Mouse (Mus musculus) brain, adult 2 months (tissue): ENCODE data around the gene Alcam.

Experiments used
- DNase-seq: peaks from one replicate; pipeline ENCODE4 v3.0.0; 2011; ENCODE audit warnings: low read depth, low spot score

Alcam gene

DNA sequence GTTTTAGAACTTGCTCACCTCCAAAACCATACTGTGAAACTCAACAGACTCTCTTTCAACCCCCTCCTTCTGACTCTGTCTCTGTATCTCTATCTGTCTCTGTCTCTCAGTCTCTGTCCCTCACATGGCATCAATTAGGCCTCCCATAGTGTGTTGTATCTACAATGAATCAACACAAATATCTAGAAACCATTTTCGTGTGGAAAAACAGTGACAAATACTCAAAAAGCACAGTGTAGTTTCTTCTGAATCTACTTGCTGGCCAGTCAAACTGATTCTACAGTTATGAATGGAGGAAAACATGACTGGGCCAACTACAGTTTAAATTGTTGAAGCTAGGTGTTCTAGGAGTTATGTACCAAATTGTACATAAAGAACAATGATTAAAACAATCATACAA, 10.8 kb downstream of the Alcam start:
- no peak for DNase-seq

DNA sequence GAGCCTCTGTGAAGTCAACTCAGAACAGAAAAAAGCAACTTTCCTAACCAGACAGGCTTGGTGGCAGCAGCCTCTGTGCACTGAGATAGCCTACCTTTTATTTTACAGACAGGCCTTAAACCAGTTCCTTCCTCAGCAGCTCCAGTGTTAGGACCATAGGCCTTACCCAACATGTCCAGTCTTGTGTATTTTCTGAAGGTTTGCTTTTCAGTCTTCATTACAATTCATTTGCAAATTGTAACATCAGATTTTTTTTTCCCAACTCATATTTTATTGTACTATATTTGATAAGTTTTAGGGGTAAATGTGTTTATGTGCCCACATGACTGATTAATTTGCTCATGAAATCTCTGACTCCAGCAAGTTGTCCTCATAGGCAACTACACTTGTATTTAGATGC, 14.3 kb downstream of the Alcam start:
- no peak for DNase-seq

DNA sequence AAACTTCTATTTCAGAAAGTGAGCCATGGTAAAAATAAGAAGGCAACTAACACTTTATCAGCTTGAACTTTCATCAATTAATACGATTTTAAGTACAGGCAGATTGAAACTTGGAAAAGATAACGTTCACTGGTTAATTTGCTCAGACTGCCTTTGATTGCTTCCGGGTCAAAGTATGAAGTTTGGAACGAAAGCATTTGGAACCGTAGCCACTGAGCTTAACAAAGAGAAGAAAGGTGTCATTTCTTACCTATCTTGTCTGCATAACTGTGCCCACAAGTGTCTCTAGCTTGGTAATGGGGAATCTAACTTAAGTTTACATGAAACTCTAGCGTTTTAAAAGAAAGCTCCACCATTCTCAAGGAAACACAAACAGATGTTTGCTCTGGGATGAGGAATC, 14.9 kb downstream of the Alcam start:
- DNase-seq: no peak

DNA sequence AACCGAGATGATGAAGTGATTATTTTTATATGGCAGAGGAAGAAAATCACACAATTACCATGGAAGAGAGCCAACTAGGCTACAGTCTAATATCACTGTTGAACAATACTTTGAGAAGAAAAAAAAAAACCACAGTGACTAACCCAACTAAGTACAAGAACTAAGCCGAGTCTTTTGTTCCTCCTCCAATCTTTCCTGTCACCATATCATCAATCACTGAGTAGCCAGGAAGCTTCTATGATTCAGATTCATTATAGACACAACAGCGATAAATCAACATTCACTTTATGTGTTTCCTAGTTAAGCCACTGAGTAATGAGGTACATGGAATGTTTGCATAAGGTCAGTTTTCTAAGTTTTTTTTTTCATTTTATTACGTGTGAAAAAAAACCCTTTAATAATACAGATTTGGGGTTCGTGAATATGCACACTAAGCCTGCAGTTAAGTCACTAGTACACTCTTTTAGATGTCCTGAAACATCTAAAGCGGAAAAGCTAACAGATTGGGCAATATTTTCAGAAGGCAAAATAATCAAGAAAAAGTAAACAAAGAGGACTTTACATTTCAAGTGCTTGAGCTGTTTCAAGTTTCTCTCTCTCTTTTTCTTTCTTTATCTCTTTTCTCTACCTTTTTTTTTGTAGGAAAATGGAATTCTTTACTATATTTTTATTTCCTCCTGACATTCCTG, 15.5 kb downstream of the Alcam start:
- DNase-seq: no peak

DNA sequence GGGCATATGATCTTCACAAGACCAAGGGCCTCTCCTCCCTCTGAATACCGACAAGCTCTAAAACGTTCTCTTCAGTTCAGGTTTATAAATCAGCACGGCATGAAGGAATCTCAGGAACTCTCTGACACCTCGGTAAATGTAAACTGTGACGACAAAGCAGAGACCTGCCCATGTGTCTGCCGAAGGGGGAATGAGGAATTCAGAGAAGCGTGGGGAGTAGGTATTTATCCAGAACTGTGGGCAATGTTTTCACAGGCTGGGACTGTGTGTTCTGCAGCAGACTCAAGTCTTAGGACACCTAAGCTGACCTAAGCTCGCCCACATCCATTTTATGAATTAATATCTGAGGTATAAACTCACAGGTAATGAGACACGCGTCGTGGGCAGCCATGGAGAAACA, 20.7 kb downstream of the Alcam start:
- DNase-seq: no peak

DNA sequence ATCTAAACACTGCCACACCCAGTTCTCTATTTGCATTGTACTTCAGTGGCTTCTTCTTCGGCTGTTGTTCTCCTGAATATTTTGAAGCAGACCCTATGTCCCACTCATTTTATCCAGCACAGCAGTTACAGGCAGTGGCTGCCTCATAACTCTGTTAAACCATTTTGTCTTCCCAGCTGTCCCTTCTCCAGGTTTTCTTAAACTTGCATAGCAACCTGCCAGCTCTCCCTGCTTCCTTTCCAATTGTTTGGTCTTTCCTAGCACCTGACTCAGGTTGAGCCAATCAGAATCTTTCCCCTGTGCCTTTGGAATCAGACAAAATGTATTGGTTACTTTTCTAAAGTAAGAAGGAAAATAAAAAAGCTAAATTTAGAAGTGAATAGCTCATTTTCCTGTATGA, 21.8 kb downstream of the Alcam start:
- DNase-seq: no peak

DNA sequence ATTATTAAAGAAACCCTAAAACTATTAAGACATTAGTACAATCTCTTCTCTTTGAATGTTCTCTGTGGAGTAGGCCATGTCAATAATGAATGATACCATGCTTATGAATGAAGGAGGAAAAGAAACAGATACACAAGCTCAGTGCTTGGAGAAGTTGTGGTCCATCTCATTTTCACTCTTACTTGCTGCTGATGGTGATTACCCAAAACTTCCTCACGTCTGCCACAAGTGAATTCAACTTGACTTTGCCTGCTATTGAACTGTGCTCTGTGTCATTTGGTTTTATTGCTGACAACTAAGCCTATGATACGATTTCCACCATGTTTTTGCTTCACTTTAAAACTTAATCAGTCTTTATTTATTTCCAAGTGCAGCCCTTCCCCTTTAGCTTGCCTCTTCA, 22.3 kb downstream of the Alcam start:
- no peak for DNase-seq

DNA sequence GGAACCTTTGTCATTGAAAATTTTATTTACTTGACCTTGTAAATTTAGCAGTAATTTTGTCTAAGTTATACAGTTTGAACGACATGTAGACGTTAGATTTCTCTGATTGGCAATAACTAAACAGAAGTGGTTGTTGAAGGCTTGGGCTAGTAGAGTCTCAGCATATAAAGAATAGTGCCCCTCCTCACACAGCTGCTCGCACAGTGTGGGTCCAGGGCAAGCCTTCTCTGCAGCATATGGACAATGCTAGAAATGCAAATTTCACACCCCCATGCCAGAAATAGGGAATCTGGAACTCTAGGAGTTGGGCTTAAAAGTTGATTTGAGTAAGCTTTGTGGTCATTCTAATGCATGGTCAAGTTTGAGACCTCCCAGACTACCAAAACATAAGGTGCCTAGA, 23.8 kb downstream of the Alcam start:
- peak; percentile 29 for DNase-seq

DNA sequence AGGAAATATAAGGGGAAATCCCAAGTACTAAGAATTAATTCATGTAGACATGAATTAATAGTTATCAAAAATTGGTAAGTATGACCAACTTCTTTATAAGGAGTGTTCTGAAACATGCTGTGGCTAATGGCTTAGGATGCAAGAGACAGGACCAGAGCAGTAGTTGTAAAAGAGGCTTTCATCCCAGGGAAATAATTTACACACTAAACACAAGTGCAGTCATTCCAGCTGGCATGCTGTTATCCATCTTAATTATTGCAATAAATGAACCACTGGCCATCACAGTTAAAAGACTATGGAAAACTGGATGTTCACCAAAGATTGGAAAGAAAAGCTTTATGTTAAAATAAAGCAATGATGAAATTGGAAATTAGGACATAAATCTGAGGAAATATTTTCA, 24.2 kb downstream of the Alcam start:
- DNase-seq: no peak

DNA sequence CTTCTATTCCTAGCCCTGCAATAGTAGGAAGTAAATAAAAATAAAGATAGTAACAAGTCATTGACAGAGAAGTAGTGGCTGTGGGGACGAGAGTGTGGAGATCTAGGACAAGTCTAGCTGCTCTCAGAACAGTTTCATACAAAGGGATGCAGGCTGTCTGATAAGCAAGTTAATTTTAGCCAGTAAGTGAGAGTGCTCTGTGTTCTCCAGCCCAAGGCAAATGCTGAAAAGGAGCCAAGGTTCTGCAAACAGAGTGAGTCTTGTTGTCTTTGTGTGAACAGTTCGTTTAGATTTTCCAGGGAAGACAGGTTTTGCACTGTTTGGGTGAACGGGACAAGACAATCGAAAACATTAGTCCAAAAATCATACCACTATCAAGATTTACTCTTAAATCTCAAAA, 25.4 kb downstream of the Alcam start:
- DNase-seq: peak; percentile 92

DNA sequence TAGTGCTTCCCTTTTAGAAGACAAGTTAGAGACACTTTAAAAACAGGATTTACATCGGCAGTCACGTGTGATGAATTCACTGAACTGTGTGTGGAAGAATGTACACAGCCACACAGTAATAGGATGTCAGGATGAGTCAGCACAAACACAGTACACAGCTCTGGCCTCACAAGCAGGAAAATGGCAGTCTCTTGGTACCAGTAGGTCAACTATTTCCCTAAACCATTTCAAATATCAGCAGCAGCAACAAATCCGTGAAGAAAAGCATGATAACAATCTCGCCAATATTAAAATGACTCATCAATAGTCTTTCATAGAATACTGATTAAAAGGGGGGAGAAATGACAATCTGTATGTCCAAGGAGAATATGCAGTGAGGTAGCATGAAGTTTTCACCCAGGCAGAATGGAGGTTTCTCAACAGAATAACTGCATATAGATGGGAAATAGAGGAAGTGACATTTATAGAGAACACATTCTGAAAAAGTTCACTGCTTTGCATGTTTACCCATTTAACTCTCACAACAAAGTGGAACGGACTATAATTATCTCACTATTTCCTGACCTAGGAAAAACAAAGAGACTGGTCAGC, 35.2 kb downstream of the Alcam start:
- peak; percentile 44 for DNase-seq

DNA sequence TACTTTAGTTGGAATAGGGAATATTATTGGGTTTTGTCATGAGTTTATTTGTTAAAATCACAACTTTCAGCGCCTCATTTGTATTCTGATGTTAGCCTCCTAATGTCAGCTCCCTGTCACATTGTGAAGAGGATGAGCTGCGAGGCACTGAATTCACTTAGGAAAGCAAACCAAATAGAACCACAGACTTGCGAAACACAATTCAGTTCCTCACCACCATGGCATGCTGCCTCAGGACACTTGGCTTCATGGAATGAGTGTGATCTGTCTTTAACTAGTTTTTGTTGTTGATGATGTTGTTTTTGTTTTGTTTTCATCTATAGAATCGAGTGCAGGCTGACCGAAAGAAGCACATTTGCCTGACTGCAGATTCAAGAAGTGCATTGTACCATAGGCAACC, 35.9 kb downstream of the Alcam start:
- DNase-seq: peak; percentile 23

DNA sequence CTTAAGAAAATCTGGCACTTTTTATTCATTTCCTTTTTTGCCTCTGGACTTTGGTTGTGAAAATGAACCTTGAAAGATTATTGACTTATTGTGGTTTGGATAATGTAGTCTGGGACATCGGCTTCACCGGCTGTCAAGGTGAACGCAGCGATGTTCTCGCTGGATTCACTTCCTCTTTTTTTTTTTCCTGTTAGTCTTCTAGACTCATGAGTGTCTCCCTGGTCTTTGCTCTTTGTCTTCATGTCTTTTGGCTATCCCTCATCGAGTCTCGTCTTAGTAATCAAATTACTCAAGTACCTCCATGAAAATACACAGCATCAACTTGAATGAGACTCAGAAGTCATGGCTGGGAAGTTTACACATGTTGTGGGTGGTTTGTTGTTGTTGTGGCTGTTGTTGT, 36.7 kb downstream of the Alcam start:
- DNase-seq: no peak

DNA sequence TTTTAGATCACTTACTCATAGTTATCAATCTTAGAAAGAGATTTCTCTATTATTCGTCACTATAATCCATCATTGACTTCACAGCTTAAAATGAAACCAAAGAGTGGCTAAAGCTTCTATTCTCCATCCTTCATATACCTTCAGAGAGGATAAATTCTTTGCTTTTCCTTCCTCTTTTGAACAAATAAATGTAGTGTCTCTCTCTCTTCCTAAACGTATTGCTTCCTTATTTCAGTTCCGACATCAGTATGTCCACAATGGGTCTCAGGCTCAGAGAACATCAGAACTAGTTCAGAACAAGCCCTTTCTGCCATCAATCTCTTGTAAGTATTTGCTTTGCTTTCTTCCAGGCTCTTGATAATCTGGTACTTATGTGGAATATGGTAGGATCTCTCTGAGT, 40.2 kb downstream of the Alcam start:
- DNase-seq: no peak

DNA sequence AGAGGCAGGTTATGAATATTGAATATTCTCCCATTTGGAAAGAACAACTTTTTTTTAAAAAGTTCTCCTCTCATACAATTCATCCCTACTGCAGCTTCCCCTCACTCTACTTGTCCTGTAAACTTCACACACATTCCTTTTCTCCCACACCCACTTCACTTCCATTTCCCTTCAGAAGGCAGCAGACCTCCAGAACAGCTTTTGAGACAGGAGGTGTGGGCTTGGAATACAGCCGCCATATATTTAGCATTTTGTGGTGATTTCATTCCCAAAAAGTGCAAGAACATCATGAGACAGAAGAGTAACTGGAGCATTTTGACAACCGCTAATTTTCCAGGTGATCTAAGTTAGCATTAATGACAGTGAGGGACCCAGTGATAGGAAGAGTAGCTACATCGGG, 47.8 kb downstream of the Alcam start:
- DNase-seq: peak; percentile 58

DNA sequence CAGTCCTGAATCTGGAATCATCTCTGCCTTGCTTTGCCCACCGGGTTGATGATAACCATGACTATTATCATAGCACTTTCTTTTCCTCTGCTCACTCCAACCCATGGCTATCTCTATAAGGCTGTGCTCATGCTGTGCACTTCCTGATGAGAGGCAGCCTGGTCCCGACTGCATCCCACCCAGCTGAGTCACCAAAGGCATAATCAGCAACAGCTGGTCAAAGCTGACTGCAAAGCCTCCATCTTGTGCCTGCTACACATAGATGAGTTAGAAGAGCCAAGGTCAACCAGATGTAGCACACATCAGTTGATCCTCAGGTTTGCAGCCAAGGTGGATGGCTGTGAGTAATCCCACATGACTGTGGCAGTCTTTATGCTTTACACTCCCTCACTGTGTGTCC, 48.6 kb downstream of the Alcam start:
- DNase-seq: no peak

DNA sequence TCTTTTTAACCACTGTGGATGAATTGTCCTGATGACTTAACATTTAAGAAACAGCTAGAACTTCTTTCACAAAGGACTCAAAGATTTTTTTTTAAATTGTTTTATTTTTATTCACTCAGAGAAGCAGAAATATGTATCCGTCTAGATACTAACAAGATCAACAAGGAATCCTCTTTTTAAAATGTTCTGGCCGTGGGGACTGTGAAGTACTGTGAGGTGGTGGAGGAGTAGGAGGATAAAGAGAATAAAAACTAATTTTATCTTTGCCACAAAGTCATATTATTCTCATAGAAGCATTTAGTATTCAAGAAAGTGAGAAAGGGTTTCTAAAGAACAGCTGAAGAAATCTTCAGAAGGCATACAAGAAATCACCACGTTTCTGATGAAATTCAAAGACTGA, 54.8 kb downstream of the Alcam start:
- peak; percentile 44 for DNase-seq

DNA sequence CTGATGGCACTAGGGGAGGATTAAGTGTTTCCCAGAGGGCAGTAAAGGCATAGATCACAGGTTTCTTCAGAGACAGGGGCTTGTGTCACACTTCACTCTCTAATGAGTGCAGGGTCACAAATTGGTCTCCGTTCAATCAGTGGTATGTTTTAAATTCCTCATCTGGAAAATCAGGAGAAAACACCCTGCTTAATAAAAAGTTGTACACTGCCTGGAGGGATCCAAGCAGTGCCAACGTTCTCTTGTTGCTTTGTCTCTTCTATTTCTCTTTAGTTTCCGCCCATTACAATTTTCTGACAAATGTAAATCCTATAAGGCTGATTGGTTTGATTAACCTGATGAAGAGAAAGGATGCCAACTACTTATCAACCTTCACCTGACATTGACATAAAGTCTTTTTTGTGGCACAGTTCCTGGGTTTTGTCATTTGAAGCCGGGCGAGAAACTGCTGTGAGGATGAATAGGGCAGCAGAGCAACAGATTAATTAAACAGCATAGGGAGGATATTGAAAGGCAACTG, 67.0 kb downstream of the Alcam start:
- DNase-seq: no peak

DNA sequence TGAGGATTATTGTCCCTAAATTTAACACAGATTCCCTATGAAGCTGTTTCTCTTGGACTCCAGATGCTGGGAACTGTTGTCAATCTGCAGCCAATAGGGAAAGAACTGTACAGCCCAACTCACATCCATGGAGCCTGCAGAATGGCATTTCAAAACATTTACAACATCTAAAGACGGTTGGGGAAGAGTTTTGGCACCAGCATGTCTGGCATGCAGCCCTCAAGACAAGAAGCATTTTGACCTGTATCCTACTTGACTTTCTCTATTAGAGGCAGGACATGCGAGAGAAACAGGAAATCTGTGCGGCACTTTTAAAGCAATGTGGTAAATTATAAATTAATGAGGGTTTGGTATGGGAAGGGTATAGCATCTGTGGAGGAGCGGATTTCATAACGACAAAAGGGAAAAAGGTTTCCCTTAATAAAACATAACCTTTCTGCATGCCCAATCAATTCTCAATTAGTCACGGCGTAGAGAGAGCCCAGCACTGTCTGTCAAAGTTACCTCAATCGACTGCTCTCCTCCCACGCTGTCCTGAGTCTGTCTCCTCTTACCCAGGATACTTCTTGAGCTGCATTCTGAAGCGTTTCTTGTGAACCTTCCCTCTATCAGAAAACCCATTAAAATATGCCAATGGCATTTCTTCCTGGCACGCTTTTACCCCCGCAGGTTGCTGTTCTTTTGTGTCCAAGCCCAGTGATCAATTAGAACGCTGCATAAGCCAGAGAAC, 70.3 kb downstream of the Alcam start:
- DNase-seq: no peak

DNA sequence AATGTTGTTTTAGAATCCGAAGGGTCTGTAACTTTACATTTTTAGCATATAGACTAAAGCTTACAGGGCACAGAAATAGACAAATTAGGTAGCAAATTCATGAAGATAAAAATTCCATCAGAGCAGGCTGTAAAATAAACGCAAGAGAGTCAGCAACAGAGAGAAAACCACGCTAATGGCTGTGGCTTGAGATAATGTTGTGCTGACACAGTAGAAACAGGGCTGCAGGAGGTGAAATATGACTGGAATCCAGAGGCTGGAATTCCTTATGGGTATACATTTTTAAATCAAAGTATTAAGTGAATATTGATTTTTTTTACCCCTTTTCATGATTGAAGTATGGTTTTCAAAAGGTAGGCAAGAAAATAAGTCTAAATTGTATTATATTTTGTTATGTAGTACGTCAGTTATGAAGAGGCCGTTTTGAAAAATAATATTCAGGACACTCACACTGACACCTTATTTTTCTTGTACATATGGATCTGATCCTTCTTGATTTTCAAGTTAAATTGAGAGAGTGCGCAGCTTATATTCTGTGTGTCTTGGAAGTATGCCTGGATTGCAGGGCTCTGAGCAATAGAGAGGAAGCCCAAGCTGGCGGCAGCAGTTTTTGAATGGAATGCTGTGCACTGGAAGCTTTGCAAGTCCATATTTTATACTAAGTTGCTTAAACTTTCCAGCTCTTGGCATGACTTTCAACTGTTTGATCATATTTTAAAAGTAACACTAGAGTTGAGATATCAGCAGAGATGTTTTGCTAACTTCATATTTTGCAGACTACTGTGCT, 74.9 kb downstream of the Alcam start:
- DNase-seq: peak; percentile 36

DNA sequence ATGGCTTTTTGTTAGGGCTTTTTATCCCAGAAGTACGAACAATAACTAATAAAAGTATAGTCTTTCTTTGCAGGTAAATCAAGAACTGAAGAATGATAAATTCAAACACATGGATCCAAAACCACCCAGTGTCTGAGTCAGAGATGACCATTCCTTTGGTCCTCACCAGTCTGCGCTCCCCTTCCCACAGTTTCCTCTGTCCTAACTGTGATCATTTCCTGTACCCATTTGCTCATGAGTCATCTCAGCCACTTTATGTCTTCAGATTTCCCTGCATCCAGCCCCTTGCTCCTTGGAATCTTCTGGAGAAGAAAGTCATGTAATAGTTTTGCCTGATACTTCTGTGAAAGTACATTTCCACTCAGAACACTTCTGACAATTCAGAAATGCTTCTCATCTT, 77.0 kb downstream of the Alcam start:
- DNase-seq: no peak

DNA sequence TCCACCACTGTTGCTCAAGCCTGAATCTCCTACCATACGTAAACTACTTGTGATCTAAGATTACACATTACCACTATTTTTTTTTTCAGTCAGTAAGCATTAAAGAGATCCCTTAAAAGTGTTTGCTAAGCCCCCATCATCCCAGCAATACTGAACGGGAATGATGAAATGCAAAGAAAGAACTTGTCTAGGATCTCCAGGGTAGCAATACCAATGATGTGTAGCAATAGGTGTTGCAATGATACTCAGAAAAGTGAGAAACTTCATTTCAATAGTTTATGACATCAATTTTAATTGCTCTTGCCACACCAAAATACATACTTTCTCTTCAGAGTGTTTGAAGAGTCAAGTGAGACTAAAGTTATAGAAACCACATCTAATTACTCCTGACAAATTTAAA, 81.9 kb downstream of the Alcam start:
- DNase-seq: no peak
